Mouse (Mus musculus): ENCODE results near the gene Gstp1. TPM values are rescaled to one million over a fixed set of nuclear protein-coding genes. Genes with fewer than 3 reads are reported as not detected.

Gene Gstp1
- polyA plus RNA-seq, 1 experiment from 2014 or later, result 518 TPM

- Histone ChIP-seq H3K27ac (ENCODE audit: low read depth, low read length) (no peak overlapping the region), H3K27me3 (ENCODE audit: control insufficient read depth, insufficient read depth, low read length) (no peaks in the 10 kb centered on the region), H3K4me3 (ENCODE audit: low read length) (no peak overlapping the region), H3K4me1 (ENCODE audit: control insufficient read depth, insufficient read depth, low read length) (peaks cover 5% of the 10 kb centered on the region; the same call in 1 of the 2 replicates), H3K4me2 (replicated peaks; ENCODE audit: low read depth, low read length) (no peak overlapping the region), H3K9me3 (ENCODE audit: control insufficient read depth, low read length) (no peaks in the 10 kb centered on the region), H3K9ac (ENCODE audit: low read depth, low read length) (no peak overlapping the region), H3K36me3 (ENCODE audit: control insufficient read depth, insufficient read depth, low read length) (peaks cover 6% of the 10 kb centered on the region; the same call in 1 of the 2 replicates)
- 65% methylated on average over 5 of the region's 5 CpGs for WGBS
- no peak for ATAC-seq (ENCODE audit: low FRiP score, low TSS enrichment)
Observed at GRCm38 (mm10) chr19:4015635-4016034, 22.1 kb downstream of the Gstp1 start.

DNA sequence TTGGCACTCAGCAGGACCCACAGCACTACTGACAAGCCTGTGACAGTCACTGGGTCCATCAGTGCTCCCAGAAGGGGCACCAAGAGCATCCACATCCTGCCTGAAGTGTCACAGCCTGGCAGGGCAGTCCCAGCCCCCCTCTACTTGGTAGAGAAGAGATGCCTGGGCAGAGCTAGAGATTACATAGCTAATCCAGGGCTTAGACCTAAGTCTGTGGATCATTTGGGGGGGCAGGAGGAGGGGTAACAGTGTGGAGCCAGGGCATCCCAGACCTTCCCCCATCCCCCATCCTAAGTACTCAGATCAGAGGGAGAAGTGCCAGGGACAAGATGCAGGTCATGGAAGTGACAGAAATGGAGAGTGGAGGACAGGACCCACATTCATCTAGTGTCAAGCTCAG, 23.0 kb downstream of the Gstp1 start:
- no peak for ATAC-seq (ENCODE audit: low FRiP score, low TSS enrichment)
- Histone ChIP-seq H3K27me3 (ENCODE audit: control insufficient read depth, insufficient read depth, low read length) (no peaks in the 10 kb centered on the region), H3K36me3 (ENCODE audit: control insufficient read depth, insufficient read depth, low read length) (peaks cover 13% of the 10 kb centered on the region; the same call in 1 of the 2 replicates), H3K4me3 (ENCODE audit: low read length) (no peak overlapping the region), H3K4me1 (ENCODE audit: control insufficient read depth, insufficient read depth, low read length) (peaks cover 5% of the 10 kb centered on the region; the same call in 1 of the 2 replicates), H3K27ac (ENCODE audit: low read depth, low read length) (no peak overlapping the region), H3K9ac (ENCODE audit: low read depth, low read length) (no peak overlapping the region), H3K9me3 (ENCODE audit: control insufficient read depth, low read length) (no peaks in the 10 kb centered on the region), H3K4me2 (replicated peaks; ENCODE audit: low read depth, low read length) (no peak overlapping the region)

DNA sequence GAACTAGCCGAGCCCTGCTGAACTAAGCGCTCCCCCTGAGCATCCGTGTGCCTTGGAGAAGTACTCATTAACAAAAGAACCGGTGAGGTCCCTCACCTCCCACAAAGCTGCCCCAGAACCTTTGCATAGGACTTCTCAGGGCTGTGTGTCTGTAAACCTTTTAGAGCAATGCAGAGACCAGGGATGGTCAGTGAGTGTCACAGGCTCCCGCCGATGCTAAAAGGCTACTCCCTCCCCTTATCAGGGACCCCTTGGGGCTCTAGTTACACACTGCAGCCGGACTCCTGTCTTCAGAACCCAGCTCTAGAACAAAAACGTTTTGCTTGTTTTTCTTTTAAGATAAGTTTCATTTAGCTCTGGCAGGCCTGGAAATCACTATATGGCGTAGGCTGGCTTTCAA, 24.7 kb downstream of the Gstp1 start:
- peaks cover 31% of the 10 kb centered on the region for H3K36me3 ChIP-seq (ENCODE audit: control insufficient read depth, insufficient read depth, low read length)
- H3K4me1 ChIP-seq (ENCODE audit: control insufficient read depth, insufficient read depth, low read length), result peaks cover 5% of the 10 kb centered on the region; the same call in 1 of the 2 replicates
- no peak overlapping the region for H3K27ac ChIP-seq (ENCODE audit: low read depth, low read length)
- peak overlapping the region; percentile 33 for H3K4me2 ChIP-seq (replicated peaks; ENCODE audit: low read depth, low read length)
- H3K9ac ChIP-seq (ENCODE audit: low read depth, low read length), result peak overlapping the region; percentile 12; the same call in 1 of the 2 replicates
- no peaks in the 10 kb centered on the region for H3K27me3 ChIP-seq (ENCODE audit: control insufficient read depth, insufficient read depth, low read length)
- H3K9me3 ChIP-seq (ENCODE audit: control insufficient read depth, low read length), result no peaks in the 10 kb centered on the region
- H3K4me3 ChIP-seq (ENCODE audit: low read length), result peak overlapping the region; percentile 22; the same call in 1 of the 2 replicates
- peak; percentile 46; the same call in 1 of the 2 replicates for ATAC-seq (ENCODE audit: low FRiP score, low TSS enrichment)
- 15% methylated on average over 9 of the region's 9 CpGs for WGBS

GRCm38 (mm10) chr19:4012432-4013022, 25.3 kb downstream of the Gstp1 start, which contains the start of gene Ndufv1:
Ndufv1 (minus strand) TSS chr19:4012806.
- Histone ChIP-seq H3K4me1 (ENCODE audit: control insufficient read depth, insufficient read depth, low read length) (peaks cover 5% of the 10 kb centered on the region; the same call in 1 of the 2 replicates), H3K9ac (ENCODE audit: low read depth, low read length) (peak within 1 kb of the TSS; percentile 62), H3K9me3 (ENCODE audit: control insufficient read depth, low read length) (no peaks in the 10 kb centered on the region), H3K27ac (ENCODE audit: low read depth, low read length) (no peak within 1 kb of the TSS), H3K27me3 (ENCODE audit: control insufficient read depth, insufficient read depth, low read length) (no peaks in the 10 kb centered on the region), H3K4me3 (ENCODE audit: low read length) (peak within 1 kb of the TSS; percentile 69), H3K36me3 (ENCODE audit: control insufficient read depth, insufficient read depth, low read length) (peaks cover 36% of the 10 kb centered on the region), H3K4me2 (replicated peaks; ENCODE audit: low read depth, low read length) (peak within 1 kb of the TSS; percentile 69)
- peak; percentile 99 for ATAC-seq (ENCODE audit: low FRiP score, low TSS enrichment)
- under 1% methylated on average over 42 of the region's 45 CpGs for WGBS

DNA sequence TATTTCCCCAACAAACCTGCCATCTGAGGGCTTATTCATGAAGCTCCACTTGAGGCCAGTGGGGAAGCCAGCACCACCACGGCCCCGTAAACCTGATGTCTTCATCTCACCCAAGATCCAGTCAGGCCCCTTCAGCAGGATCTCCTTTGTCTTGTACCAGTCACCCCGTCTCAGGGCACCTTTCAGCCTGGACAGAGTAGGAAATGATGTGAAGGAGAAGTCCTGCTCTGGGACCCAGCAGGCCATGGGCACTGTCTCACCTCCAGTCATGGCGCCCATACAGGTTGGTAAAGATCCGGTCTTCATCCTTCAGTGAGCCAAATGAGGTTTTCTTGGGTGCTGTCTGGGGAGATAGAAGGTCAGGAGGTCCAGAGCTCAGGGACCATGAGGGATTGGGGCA, 26.7 kb downstream of the Gstp1 start:
- no peak overlapping the region for H3K4me2 ChIP-seq (replicated peaks; ENCODE audit: low read depth, low read length)

DNA sequence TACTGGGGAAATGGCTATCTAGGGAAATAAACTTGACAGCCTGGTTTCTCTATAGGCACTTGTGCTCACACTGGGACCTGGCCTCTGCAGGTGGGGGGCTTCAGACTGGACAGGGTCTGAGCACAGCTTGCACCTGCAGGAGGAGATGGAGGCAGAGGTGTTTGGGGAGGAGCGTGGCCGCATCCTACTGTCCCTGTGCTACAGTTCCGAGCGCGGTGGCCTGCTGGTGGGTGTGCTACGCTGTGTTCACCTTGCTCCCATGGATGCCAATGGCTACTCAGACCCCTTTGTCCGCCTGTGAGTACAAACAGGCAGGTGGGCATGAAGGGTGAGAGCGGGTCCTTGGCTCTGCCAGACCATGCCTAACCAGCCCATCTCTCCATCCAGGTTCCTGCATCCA, 31.8 kb downstream of the Gstp1 start:
- peaks cover 52% of the 10 kb centered on the region for H3K36me3 ChIP-seq (ENCODE audit: control insufficient read depth, insufficient read depth, low read length)
- ATAC-seq (ENCODE audit: low FRiP score, low TSS enrichment), result no peak
- H3K27ac ChIP-seq (ENCODE audit: low read depth, low read length), result no peak overlapping the region
- H3K4me2 ChIP-seq (replicated peaks; ENCODE audit: low read depth, low read length), result no peak overlapping the region
- H3K4me1 ChIP-seq (ENCODE audit: control insufficient read depth, insufficient read depth, low read length), result peaks cover 8% of the 10 kb centered on the region
- no peaks in the 10 kb centered on the region for H3K9me3 ChIP-seq (ENCODE audit: control insufficient read depth, low read length)
- no peak overlapping the region for H3K9ac ChIP-seq (ENCODE audit: low read depth, low read length)
- 96% methylated on average over 8 of the region's 8 CpGs for WGBS
- H3K27me3 ChIP-seq (ENCODE audit: control insufficient read depth, insufficient read depth, low read length), result no peaks in the 10 kb centered on the region
- H3K4me3 ChIP-seq (ENCODE audit: low read length), result no peak overlapping the region

More for the DNA sequence above, 26.7 kb downstream of the Gstp1 start:
- H3K9me3 ChIP-seq (ENCODE audit: control insufficient read depth, low read length), result no peaks in the 10 kb centered on the region
- H3K4me1 ChIP-seq (ENCODE audit: control insufficient read depth, insufficient read depth, low read length), result peaks cover 5% of the 10 kb centered on the region; the same call in 1 of the 2 replicates
- peaks cover 50% of the 10 kb centered on the region for H3K36me3 ChIP-seq (ENCODE audit: control insufficient read depth, insufficient read depth, low read length)
- 96% methylated on average over 5 of the region's 5 CpGs for WGBS
- no peak overlapping the region for H3K27ac ChIP-seq (ENCODE audit: low read depth, low read length)
- no peak overlapping the region for H3K9ac ChIP-seq (ENCODE audit: low read depth, low read length)
- ATAC-seq (ENCODE audit: low FRiP score, low TSS enrichment), result no peak
- no peak overlapping the region for H3K4me3 ChIP-seq (ENCODE audit: low read length)
- no peaks in the 10 kb centered on the region for H3K27me3 ChIP-seq (ENCODE audit: control insufficient read depth, insufficient read depth, low read length)

- H3K4me1 ChIP-seq (ENCODE audit: control insufficient read depth, insufficient read depth, low read length), result peaks cover 11% of the 10 kb centered on the region
- H3K4me3 ChIP-seq (ENCODE audit: low read length), result no peak overlapping the region
- 90% methylated on average over 9 of the region's 9 CpGs for WGBS
- no peak for ATAC-seq (ENCODE audit: low FRiP score, low TSS enrichment)
- H3K36me3 ChIP-seq (ENCODE audit: control insufficient read depth, insufficient read depth, low read length), result peaks cover 44% of the 10 kb centered on the region
- no peak overlapping the region for H3K27ac ChIP-seq (ENCODE audit: low read depth, low read length)
- H3K9me3 ChIP-seq (ENCODE audit: control insufficient read depth, low read length), result no peaks in the 10 kb centered on the region
- H3K27me3 ChIP-seq (ENCODE audit: control insufficient read depth, insufficient read depth, low read length), result no peaks in the 10 kb centered on the region
- no peak overlapping the region for H3K9ac ChIP-seq (ENCODE audit: low read depth, low read length)
- H3K4me2 ChIP-seq (replicated peaks; ENCODE audit: low read depth, low read length), result no peak overlapping the region
Observed at GRCm38 (mm10) chr19:4005091-4005490, 32.7 kb downstream of the Gstp1 start.

- Histone ChIP-seq H3K36me3 (ENCODE audit: control insufficient read depth, insufficient read depth, low read length) (peaks cover 36% of the 10 kb centered on the region), H3K9me3 (ENCODE audit: control insufficient read depth, low read length) (no peaks in the 10 kb centered on the region), H3K27ac (ENCODE audit: low read depth, low read length) (no peak overlapping the region), H3K4me3 (ENCODE audit: low read length) (no peak overlapping the region), H3K9ac (ENCODE audit: low read depth, low read length) (no peak overlapping the region), H3K4me2 (replicated peaks; ENCODE audit: low read depth, low read length) (no peak overlapping the region), H3K27me3 (ENCODE audit: control insufficient read depth, insufficient read depth, low read length) (no peaks in the 10 kb centered on the region), H3K4me1 (ENCODE audit: control insufficient read depth, insufficient read depth, low read length) (peaks cover 15% of the 10 kb centered on the region)
- WGBS, result 82% methylated on average over 15 of the region's 15 CpGs
- ATAC-seq (ENCODE audit: low FRiP score, low TSS enrichment), result no peak
Observed at GRCm38 (mm10) chr19:4004331-4004730, 33.5 kb downstream of the Gstp1 start.

DNA sequence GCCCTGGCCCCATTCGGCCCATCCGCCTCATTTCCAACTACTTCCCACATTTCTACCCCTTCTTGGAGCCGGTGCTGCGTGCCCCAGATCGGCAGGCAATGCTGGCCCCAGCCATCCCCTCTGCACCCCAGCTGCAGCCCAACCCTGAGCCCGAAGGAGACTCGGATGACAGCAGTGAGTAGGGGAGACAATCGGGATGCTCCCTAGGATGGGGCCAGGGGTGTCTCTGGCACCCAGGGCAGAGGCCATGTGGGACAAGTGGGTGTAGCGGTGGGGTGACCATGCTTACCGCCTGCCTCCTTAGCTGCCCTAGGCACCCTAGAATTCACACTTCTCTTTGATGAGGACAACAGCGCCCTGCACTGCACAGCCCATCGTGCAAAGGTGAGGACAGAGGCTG, 34.1 kb downstream of the Gstp1 start:
- no peaks in the 10 kb centered on the region for H3K27me3 ChIP-seq (ENCODE audit: control insufficient read depth, insufficient read depth, low read length)
- no peaks in the 10 kb centered on the region for H3K9me3 ChIP-seq (ENCODE audit: control insufficient read depth, low read length)
- no peak overlapping the region for H3K4me2 ChIP-seq (replicated peaks; ENCODE audit: low read depth, low read length)
- H3K4me3 ChIP-seq (ENCODE audit: low read length), result no peak overlapping the region
- H3K27ac ChIP-seq (ENCODE audit: low read depth, low read length), result no peak overlapping the region
- H3K36me3 ChIP-seq (ENCODE audit: control insufficient read depth, insufficient read depth, low read length), result peaks cover 29% of the 10 kb centered on the region
- 74% methylated on average over 12 of the region's 12 CpGs for WGBS
- no peak for ATAC-seq (ENCODE audit: low FRiP score, low TSS enrichment)
- no peak overlapping the region for H3K9ac ChIP-seq (ENCODE audit: low read depth, low read length)
- peaks cover 21% of the 10 kb centered on the region for H3K4me1 ChIP-seq (ENCODE audit: control insufficient read depth, insufficient read depth, low read length)
